Mouse (Mus musculus): ENCODE measurements at regions not wholly inside any gene's neighbourhood (a gene's known extent, or its start where the extent isn't known, plus 50 kb on each side); places are given as distances from the start of the nearest gene placed in this dataset.
A peak's percentile ranks its signal among the peaks of the same experiment; 100 is the strongest.
"Not testable (repeated sequence)": the region's sequence is repeated elsewhere in the genome, so short reads cannot be mapped to it uniquely, and the experiment has no call there.

DNA sequence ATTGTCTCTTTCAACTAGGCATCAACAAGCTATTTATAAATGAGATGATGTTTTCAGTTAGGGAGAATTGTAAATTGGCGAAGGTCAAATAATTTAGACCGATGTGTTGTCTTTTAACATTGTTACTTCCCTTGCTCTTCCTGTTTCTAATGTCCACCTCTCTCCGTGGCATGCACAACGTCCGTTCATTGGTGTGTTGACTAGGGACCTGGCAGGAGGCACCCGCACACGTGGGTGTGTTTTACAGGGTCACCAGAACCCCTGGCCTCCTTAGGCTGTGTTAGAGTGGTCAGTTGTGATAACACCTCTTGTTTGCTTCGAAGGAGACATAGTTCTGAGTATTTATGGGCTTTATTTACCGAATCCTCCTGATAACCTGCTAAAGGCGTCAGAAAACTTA is 222.8 kb downstream of the Brms1l start:
- no peak for ATAC-seq (ENCODE audit: low TSS enrichment)

- ATAC-seq (ENCODE audit: low TSS enrichment): peak; percentile 90
Measured at GRCm38 (mm10) chr12:56058463-56058862, 222.3 kb downstream of the Brms1l start.

- ATAC-seq (ENCODE audit: low TSS enrichment): no peak
Measured at GRCm38 (mm10) chr12:56055382-56055781, 219.3 kb downstream of the Brms1l start.

DNA sequence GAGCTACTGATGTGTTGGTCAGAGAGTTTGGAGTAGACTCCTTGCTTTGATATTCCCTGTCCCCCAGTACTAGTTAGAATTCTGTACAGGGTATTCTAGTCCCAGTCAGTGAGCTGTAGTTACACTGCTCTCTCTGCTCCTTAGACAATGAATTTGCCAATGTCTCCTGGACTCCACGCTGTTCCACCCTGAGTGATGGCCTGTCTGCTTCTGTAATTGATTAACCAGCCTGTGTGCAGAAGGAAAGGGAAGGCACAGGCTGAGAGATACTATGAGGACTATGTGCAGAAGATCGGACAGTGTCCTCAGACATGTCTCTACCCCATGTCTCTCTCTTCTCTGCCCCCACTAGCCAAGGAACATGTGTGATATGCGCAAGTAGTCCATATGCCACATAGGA is 209.9 kb downstream of the Brms1l start:
- no peak for ATAC-seq (ENCODE audit: low TSS enrichment)

- no peak for ATAC-seq (ENCODE audit: low TSS enrichment)
Measured at GRCm38 (mm10) chr12:56020954-56021514, 184.9 kb downstream of the Brms1l start.

DNA sequence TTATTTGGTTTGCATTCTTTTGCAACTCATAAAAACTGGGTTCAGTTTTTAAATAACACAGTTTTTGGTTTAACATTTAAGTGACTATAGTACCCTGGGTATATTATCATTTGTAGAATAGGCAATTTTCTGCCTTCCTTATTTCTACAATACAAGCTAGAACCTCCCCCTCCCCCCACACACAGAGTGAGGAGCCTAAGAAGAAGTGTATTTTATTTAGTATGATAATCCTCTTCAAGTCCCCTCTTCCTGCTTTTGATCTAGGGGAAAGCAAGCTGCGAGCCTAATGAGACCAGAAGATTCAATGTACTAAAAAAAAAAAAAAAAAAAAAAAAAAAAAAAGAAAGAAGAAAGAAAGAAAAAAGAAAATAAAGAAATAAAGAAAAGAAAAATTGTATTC is 184.4 kb downstream of the Brms1l start:
- ATAC-seq (ENCODE audit: low TSS enrichment): no peak

DNA sequence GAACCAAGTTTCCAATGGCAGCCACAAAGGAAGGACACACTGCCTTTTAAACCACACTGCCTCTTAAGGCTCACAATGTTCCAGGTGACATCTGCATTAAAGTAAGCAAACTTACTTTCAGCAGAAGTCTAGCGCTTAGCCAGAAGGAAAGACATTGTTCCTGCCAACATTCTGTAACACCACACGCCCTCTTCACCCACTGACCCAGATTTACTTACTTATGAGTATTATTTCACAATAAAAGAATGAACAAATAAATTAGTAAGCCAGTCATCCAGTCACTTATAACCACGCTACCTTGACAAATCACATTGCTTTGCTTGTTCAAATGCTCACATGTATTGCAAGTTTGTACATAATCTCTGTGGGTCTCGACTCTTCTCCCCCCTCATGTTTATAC is 173.9 kb downstream of the Brms1l start:
- ATAC-seq (ENCODE audit: low TSS enrichment): no peak

DNA sequence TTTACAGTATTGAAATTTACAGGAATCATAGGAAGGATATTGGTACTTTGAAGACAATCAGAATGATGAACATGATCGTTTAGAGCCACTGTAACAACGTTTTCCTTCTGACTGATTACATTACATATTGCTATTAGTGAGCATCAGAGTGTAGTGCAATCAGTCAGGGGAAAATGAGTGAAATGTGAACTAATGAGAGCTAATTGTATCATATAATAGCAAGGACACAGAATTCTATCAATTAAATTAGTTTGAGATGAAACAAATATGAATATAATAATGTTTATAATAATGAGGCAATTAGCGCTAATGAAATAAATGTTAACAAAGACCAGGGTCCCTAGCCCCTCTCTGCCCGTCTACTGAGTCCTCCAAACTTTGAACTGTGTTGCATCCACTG is 169.7 kb downstream of the Brms1l start:
- no peak for ATAC-seq (ENCODE audit: low TSS enrichment)

DNA sequence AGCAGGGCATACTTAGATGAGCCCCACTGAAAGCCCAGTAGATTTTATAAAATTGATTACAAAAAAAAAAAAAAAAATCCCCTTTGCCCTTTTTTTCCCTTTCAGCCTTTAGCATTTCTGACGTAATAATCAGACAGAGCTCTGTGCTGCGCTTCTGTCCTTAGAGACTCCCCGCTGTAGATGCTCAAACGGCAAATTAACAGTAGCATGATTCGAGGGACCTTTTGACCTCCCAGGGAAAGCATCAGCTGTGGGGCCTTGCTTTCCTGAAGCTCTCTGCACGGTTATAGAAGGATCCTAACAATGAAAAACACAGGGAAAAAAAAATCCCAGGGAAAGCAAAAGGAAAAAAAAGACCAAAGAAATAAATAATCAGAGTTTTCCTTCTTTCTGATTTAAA is 169.2 kb downstream of the Brms1l start:
- no peak for ATAC-seq (ENCODE audit: low TSS enrichment)

- no peak; the same call in 1 of the 2 replicates for ATAC-seq (ENCODE audit: low TSS enrichment)
Measured at GRCm38 (mm10) chr12:56004479-56004878, 168.4 kb downstream of the Brms1l start.

- no peak for ATAC-seq (ENCODE audit: low TSS enrichment)
Measured at GRCm38 (mm10) chr12:56003561-56003960, 167.4 kb downstream of the Brms1l start.

GRCm38 (mm10) chr12:55996585-55997377 is 160.7 kb downstream of the Brms1l start:
- ATAC-seq (ENCODE audit: low TSS enrichment): no peak

DNA sequence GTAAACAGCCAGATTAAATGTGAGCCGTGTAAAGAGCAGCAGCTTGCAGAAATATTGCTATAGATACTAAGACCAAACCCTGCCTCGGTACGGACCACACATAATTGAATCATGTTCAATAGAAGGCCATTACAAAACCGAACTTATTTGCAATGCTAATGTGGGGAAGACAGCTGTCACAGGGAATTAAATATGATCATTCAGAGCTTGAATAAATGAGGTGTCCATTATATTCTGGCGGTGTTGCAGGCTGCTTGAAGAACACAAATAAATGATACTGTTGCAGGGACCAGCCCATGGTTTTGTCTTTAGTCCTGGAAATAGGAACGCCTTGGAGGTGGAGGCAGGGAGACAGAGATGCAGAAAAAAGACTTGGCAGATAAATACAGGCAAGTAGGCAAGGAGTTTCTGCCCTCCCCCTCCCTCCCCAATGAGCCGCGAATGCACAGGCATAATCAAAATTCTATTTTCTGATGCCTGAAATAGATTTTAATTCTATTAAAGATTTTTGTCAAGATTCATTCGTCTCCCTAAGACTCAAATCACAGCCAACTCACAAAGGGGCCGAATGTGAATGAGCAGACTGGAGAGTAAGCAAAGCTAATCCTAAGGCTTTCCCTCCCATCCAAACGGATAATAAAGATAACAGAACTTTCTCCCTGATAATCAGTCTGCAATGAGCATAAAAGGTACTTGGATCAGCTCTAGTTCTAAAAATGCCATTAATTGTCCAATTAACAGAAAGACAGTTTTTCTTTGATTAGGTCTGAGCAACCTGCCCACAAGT is 147.6 kb downstream of the Brms1l start:
- peak; percentile 57; the same call in 1 of the 2 replicates for ATAC-seq (ENCODE audit: low TSS enrichment)

GRCm38 (mm10) chr12:55983128-55983527 is 147.0 kb downstream of the Brms1l start:
- no peak for ATAC-seq (ENCODE audit: low TSS enrichment)

GRCm38 (mm10) chr12:55974262-55974661 is 138.1 kb downstream of the Brms1l start:
- no peak for ATAC-seq (ENCODE audit: low TSS enrichment)

DNA sequence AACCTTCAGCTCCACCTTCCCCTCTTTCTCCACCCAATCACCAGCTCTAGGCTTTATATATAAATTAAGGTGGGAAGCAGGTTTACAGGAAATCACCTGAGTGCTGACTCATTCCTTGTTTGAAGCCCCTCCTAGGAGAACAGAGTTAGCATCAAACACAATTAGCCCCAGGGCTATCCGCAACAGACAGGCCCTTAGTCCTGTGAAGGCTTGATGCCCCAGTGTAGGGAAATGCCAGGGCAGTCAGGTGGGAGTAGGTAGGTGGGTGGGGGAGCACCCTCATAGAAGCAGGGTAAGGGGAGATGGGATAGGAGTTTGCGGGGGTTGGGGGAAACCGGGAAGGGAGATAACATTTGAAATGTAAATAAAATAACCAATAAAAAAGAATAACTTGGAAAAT is 123.2 kb downstream of the Brms1l start:
- not testable (repeated sequence) for ATAC-seq (ENCODE audit: low TSS enrichment)

DNA sequence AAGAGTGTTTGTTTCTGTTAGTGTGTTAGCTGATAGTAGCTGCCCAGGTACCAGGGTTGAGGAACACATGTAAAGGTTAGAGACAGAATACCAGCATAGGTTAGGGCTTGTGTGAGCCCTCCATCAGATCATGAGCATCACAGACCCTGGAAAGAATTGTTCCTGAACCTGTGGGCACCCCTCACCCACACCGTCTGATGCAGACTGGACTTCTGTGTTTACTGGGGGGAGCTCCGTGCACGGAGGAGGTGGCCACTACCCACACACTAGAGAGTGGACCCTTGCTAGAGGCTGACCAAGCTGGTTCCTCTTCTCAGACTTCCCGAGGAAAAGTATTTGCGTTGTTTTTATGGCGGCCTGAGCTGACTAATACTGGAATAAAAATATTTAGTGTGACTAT is 104.4 kb downstream of the Brms1l start:
- no peak for ATAC-seq (ENCODE audit: low TSS enrichment)

- ATAC-seq (ENCODE audit: low TSS enrichment): peak; percentile 95
Measured at GRCm38 (mm10) chr12:55939281-55940142, 103.4 kb downstream of the Brms1l start.

DNA sequence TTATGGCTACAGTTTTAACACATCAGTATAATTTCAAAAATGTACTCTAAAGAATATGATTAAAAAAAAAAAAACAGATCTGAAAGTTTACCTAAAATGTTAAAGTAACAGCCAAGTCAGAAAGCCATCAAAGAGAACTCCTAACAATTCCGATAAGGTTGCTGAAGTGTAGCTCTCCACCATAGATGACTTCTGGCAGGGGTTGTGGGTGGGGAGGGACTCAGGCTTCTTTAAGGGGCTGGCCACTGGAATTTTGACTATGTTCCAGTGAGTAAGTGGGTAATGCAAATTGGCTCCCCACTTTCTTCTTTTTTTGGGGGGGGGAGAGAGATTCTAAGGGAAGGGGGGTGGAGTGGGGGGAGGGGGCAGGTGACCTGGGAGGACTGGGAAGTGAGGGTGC is 98.0 kb downstream of the Brms1l start:
- no peak for ATAC-seq (ENCODE audit: low TSS enrichment)

GRCm38 (mm10) chr12:55933417-55933816 is 97.3 kb downstream of the Brms1l start:
- ATAC-seq (ENCODE audit: low TSS enrichment): no peak

GRCm38 (mm10) chr12:55930468-55930867 is 94.3 kb downstream of the Brms1l start:
- ATAC-seq (ENCODE audit: low TSS enrichment): no peak

DNA sequence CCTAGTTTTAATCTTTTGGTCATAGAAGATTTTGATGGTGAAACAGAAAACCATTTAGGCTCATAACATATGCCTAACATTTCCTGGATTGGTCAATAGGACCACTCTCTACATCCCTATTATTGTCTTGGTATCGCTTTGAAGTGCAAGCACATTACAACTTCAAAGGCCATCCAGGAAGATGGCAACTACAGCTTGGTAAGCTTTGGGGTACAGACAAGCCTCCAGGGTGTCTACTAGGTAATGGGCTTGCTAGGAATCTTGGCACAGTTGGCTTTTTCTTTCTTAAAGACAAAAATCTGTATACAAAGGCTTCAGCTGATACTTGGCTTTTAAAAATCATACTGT is 90.8 kb downstream of the Brms1l start:
- ATAC-seq (ENCODE audit: low TSS enrichment): no peak

Data from frontal cortex, adult (tissue).